Mouse (Mus musculus): ENCODE measurements around the gene Il1r2. TPM values are rescaled to one million over a fixed set of nuclear protein-coding genes. Genes with fewer than 3 reads are reported as not detected.

Il1r2 gene
- polyA plus RNA-seq, 1 experiment = 0.25 TPM

- DNase-seq (ENCODE audit: low read depth) = peak; percentile 28
- TF ChIP-seq POLR2A (IDR thresholded peaks at IDR 0.05; ENCODE audit: borderline replicate concordance, extremely low read depth, insufficient read depth, insufficient read length, poor library complexity, severe bottlenecking) = no peak
- no peak for TF ChIP-seq CTCF (IDR thresholded peaks at IDR 0.05; ENCODE audit: borderline replicate concordance, extremely low read depth, insufficient read depth, insufficient read length)
Observed at GRCm38 (mm10) chr1:40033743-40034420, 40.0 kb upstream of the Il1r2 start.

GRCm38 (mm10) chr1:40037831-40038230 is 36.0 kb upstream of the Il1r2 start:
- DNase-seq (ENCODE audit: low read depth) = no peak
- TF ChIP-seq CTCF (IDR thresholded peaks at IDR 0.05; ENCODE audit: borderline replicate concordance, extremely low read depth, insufficient read depth, insufficient read length) = no peak
- TF ChIP-seq POLR2A (IDR thresholded peaks at IDR 0.05; ENCODE audit: borderline replicate concordance, extremely low read depth, insufficient read depth, insufficient read length, poor library complexity, severe bottlenecking) = no peak

GRCm38 (mm10) chr1:40045686-40046085 is 28.2 kb upstream of the Il1r2 start:
- TF ChIP-seq POLR2A (IDR thresholded peaks at IDR 0.05; ENCODE audit: borderline replicate concordance, extremely low read depth, insufficient read depth, insufficient read length, poor library complexity, severe bottlenecking) (no peak), CTCF (IDR thresholded peaks at IDR 0.05; ENCODE audit: borderline replicate concordance, extremely low read depth, insufficient read depth, insufficient read length) (no peak)
- DNase-seq (ENCODE audit: low read depth) = no peak

GRCm38 (mm10) chr1:40046600-40046999 is 27.3 kb upstream of the Il1r2 start:
- DNase-seq (ENCODE audit: low read depth) = no peak
- TF ChIP-seq POLR2A (IDR thresholded peaks at IDR 0.05; ENCODE audit: borderline replicate concordance, extremely low read depth, insufficient read depth, insufficient read length, poor library complexity, severe bottlenecking) = no peak

- no peak for DNase-seq (ENCODE audit: low read depth)
- TF ChIP-seq POLR2A (IDR thresholded peaks at IDR 0.05; ENCODE audit: borderline replicate concordance, extremely low read depth, insufficient read depth, insufficient read length, poor library complexity, severe bottlenecking) = no peak
- no peak for TF ChIP-seq CTCF (IDR thresholded peaks at IDR 0.05; ENCODE audit: borderline replicate concordance, extremely low read depth, insufficient read depth, insufficient read length)
Observed at GRCm38 (mm10) chr1:40051157-40051556, 22.7 kb upstream of the Il1r2 start.

GRCm38 (mm10) chr1:40052156-40052555 is 21.7 kb upstream of the Il1r2 start:
- no peak for TF ChIP-seq CTCF (IDR thresholded peaks at IDR 0.05; ENCODE audit: borderline replicate concordance, extremely low read depth, insufficient read depth, insufficient read length)
- TF ChIP-seq POLR2A (IDR thresholded peaks at IDR 0.05; ENCODE audit: borderline replicate concordance, extremely low read depth, insufficient read depth, insufficient read length, poor library complexity, severe bottlenecking) = no peak
- no peak for DNase-seq (ENCODE audit: low read depth)

- TF ChIP-seq CTCF (IDR thresholded peaks at IDR 0.05; ENCODE audit: borderline replicate concordance, extremely low read depth, insufficient read depth, insufficient read length) = no peak
- TF ChIP-seq POLR2A (IDR thresholded peaks at IDR 0.05; ENCODE audit: borderline replicate concordance, extremely low read depth, insufficient read depth, insufficient read length, poor library complexity, severe bottlenecking) = no peak
- DNase-seq (ENCODE audit: low read depth) = no peak
Observed at GRCm38 (mm10) chr1:40053071-40053470, 20.8 kb upstream of the Il1r2 start.

GRCm38 (mm10) chr1:40055051-40055450 is 18.8 kb upstream of the Il1r2 start:
- no peak for DNase-seq (ENCODE audit: low read depth)
- TF ChIP-seq POLR2A (IDR thresholded peaks at IDR 0.05; ENCODE audit: borderline replicate concordance, extremely low read depth, insufficient read depth, insufficient read length, poor library complexity, severe bottlenecking) (no peak), CTCF (IDR thresholded peaks at IDR 0.05; ENCODE audit: borderline replicate concordance, extremely low read depth, insufficient read depth, insufficient read length) (no peak)

GRCm38 (mm10) chr1:40055963-40056362 is 17.9 kb upstream of the Il1r2 start:
- TF ChIP-seq CTCF (IDR thresholded peaks at IDR 0.05; ENCODE audit: borderline replicate concordance, extremely low read depth, insufficient read depth, insufficient read length) (no peak), POLR2A (IDR thresholded peaks at IDR 0.05; ENCODE audit: borderline replicate concordance, extremely low read depth, insufficient read depth, insufficient read length, poor library complexity, severe bottlenecking) (no peak)
- DNase-seq (ENCODE audit: low read depth) = no peak

- no peak for DNase-seq (ENCODE audit: low read depth)
- TF ChIP-seq CTCF (IDR thresholded peaks at IDR 0.05; ENCODE audit: borderline replicate concordance, extremely low read depth, insufficient read depth, insufficient read length) (no peak), POLR2A (IDR thresholded peaks at IDR 0.05; ENCODE audit: borderline replicate concordance, extremely low read depth, insufficient read depth, insufficient read length, poor library complexity, severe bottlenecking) (no peak)
Observed at GRCm38 (mm10) chr1:40057351-40057750, 16.5 kb upstream of the Il1r2 start.

GRCm38 (mm10) chr1:40058013-40058412 is 15.9 kb upstream of the Il1r2 start:
- no peak for DNase-seq (ENCODE audit: low read depth)
- TF ChIP-seq CTCF (IDR thresholded peaks at IDR 0.05; ENCODE audit: borderline replicate concordance, extremely low read depth, insufficient read depth, insufficient read length) (no peak), POLR2A (IDR thresholded peaks at IDR 0.05; ENCODE audit: borderline replicate concordance, extremely low read depth, insufficient read depth, insufficient read length, poor library complexity, severe bottlenecking) (no peak)

GRCm38 (mm10) chr1:40059122-40059774 is 14.6 kb upstream of the Il1r2 start:
- no peak for DNase-seq (ENCODE audit: low read depth)

More at GRCm38 (mm10) chr1:40059122-40059774, 14.6 kb upstream of the Il1r2 start:
- TF ChIP-seq POLR2A (IDR thresholded peaks at IDR 0.05; ENCODE audit: borderline replicate concordance, extremely low read depth, insufficient read depth, insufficient read length, poor library complexity, severe bottlenecking) (no peak), CTCF (IDR thresholded peaks at IDR 0.05; ENCODE audit: borderline replicate concordance, extremely low read depth, insufficient read depth, insufficient read length) (no peak)
